Mouse (Mus musculus): ENCODE results near the gene Mettl24. TPM values are rescaled to one million over a fixed set of nuclear protein-coding genes. Genes with fewer than 3 reads are reported as not detected.

Gene Mettl24
- polyA plus RNA-seq, 1 experiment from 2014 or later = 0.53 TPM

DNA sequence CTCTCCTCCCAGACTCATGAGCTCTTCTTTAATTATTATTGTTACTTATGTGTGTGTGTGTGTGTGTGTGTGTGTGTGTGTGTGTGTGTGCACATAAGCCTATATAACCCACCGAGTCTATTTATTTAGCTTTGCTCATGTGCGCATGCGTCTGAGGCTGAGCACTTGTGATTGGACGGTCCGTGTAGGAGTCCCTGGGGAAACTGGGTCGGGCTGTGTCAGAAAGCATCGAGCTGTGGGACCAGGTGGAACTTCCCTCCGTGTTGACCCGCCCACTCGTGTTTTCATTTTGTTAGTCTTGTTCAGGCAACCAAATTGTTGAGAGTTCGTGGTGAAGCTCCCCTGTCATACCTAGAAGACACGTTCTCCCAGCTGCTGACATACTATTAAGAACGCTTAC is 35.3 kb downstream of the Mettl24 start:
- ATAC-seq (ENCODE audit: low FRiP score) (no peak), DNase-seq (ENCODE audit: low spot score, missing footprints) (no peak)
- H3K4me2 ChIP-seq = no peak overlapping the region
- H3K4me1 ChIP-seq (ENCODE audit: control insufficient read depth, insufficient read depth, low read length) = no peaks in the 10 kb centered on the region
- no peak overlapping the region for H3K4me3 ChIP-seq (ENCODE audit: low read depth, low read length)
- H3K27me3 ChIP-seq (ENCODE audit: control insufficient read depth, insufficient read depth, low read length) = no peaks in the 10 kb centered on the region
- H3K9me3 ChIP-seq (ENCODE audit: control insufficient read depth, low read length) = no peaks in the 10 kb centered on the region
- WGBS = 94% methylated on average over 13 of the region's 13 CpGs
- H3K36me3 ChIP-seq (ENCODE audit: control insufficient read depth, insufficient read depth, low read length) = no peaks in the 10 kb centered on the region
- no peak overlapping the region for H3K9ac ChIP-seq (ENCODE audit: low read length)
- no peak overlapping the region for H3K27ac ChIP-seq (ENCODE audit: low read depth, low read length)

GRCm38 (mm10) chr10:40719062-40719461 is 36.0 kb downstream of the Mettl24 start:
- H3K4me3 ChIP-seq (ENCODE audit: low read depth, low read length) = no peak overlapping the region
- no peaks in the 10 kb centered on the region for H3K36me3 ChIP-seq (ENCODE audit: control insufficient read depth, insufficient read depth, low read length)
- H3K27ac ChIP-seq (ENCODE audit: low read depth, low read length) = no peak overlapping the region
- H3K27me3 ChIP-seq (ENCODE audit: control insufficient read depth, insufficient read depth, low read length) = no peaks in the 10 kb centered on the region
- H3K9me3 ChIP-seq (ENCODE audit: control insufficient read depth, low read length) = no peaks in the 10 kb centered on the region
- H3K4me1 ChIP-seq (ENCODE audit: control insufficient read depth, insufficient read depth, low read length) = peaks cover 5% of the 10 kb centered on the region; the same call in 1 of the 2 replicates
- WGBS = 85% methylated on average over 6 of the region's 6 CpGs
- DNase-seq (ENCODE audit: low spot score, missing footprints) (no peak), ATAC-seq (ENCODE audit: low FRiP score) (no peak)
- H3K9ac ChIP-seq (ENCODE audit: low read length) = no peak overlapping the region
- H3K4me2 ChIP-seq = no peak overlapping the region

GRCm38 (mm10) chr10:40720883-40721282 is 37.8 kb downstream of the Mettl24 start:
- H3K4me1 ChIP-seq (ENCODE audit: control insufficient read depth, insufficient read depth, low read length) = peaks cover 14% of the 10 kb centered on the region
- no peak overlapping the region for H3K27ac ChIP-seq (ENCODE audit: low read depth, low read length)
- ATAC-seq (ENCODE audit: low FRiP score) (no peak), DNase-seq (ENCODE audit: low spot score, missing footprints) (no peak)
- H3K9me3 ChIP-seq (ENCODE audit: control insufficient read depth, low read length) = no peaks in the 10 kb centered on the region
- no peaks in the 10 kb centered on the region for H3K27me3 ChIP-seq (ENCODE audit: control insufficient read depth, insufficient read depth, low read length)
- H3K4me2 ChIP-seq = no peak overlapping the region
- 83% methylated on average over 5 of the region's 5 CpGs for WGBS
- no peak overlapping the region for H3K9ac ChIP-seq (ENCODE audit: low read length)
- no peaks in the 10 kb centered on the region for H3K36me3 ChIP-seq (ENCODE audit: control insufficient read depth, insufficient read depth, low read length)
- H3K4me3 ChIP-seq (ENCODE audit: low read depth, low read length) = no peak overlapping the region

GRCm38 (mm10) chr10:40724342-40724741 is 41.3 kb downstream of the Mettl24 start:
- peaks cover 25% of the 10 kb centered on the region for H3K4me1 ChIP-seq (ENCODE audit: control insufficient read depth, insufficient read depth, low read length)
- no peaks in the 10 kb centered on the region for H3K27me3 ChIP-seq (ENCODE audit: control insufficient read depth, insufficient read depth, low read length)
- no peak overlapping the region for H3K4me2 ChIP-seq
- H3K36me3 ChIP-seq (ENCODE audit: control insufficient read depth, insufficient read depth, low read length) = no peaks in the 10 kb centered on the region
- peak overlapping the region; percentile 20; the same call in 1 of the 2 replicates for H3K27ac ChIP-seq (ENCODE audit: low read depth, low read length)
- no peak overlapping the region for H3K9ac ChIP-seq (ENCODE audit: low read length)
- ATAC-seq (ENCODE audit: low FRiP score) (0 out of 2 replicates have a peak, but pooled peaks have one; percentile 47), DNase-seq (ENCODE audit: low spot score, missing footprints) (peak; percentile 86)
- H3K9me3 ChIP-seq (ENCODE audit: control insufficient read depth, low read length) = no peaks in the 10 kb centered on the region
- H3K4me3 ChIP-seq (ENCODE audit: low read depth, low read length) = no peak overlapping the region
- 24% methylated on average over 6 of the region's 6 CpGs for WGBS

GRCm38 (mm10) chr10:40725066-40725465 is 42.0 kb downstream of the Mettl24 start:
- ATAC-seq (ENCODE audit: low FRiP score) = no peak
- no peaks in the 10 kb centered on the region for H3K27me3 ChIP-seq (ENCODE audit: control insufficient read depth, insufficient read depth, low read length)

GRCm38 (mm10) chr10:40725471-40725870 is 42.4 kb downstream of the Mettl24 start:
- H3K27me3 ChIP-seq (ENCODE audit: control insufficient read depth, insufficient read depth, low read length) = no peaks in the 10 kb centered on the region
- DNase-seq (ENCODE audit: low spot score, missing footprints) (no peak), ATAC-seq (ENCODE audit: low FRiP score) (no peak)
- H3K9ac ChIP-seq (ENCODE audit: low read length) = no peak overlapping the region
- no peak overlapping the region for H3K27ac ChIP-seq (ENCODE audit: low read depth, low read length)
- no peak overlapping the region for H3K4me2 ChIP-seq
- H3K36me3 ChIP-seq (ENCODE audit: control insufficient read depth, insufficient read depth, low read length) = no peaks in the 10 kb centered on the region
- H3K9me3 ChIP-seq (ENCODE audit: control insufficient read depth, low read length) = no peaks in the 10 kb centered on the region
- WGBS = 89% methylated on average over 4 of the region's 4 CpGs
- H3K4me1 ChIP-seq (ENCODE audit: control insufficient read depth, insufficient read depth, low read length) = peaks cover 25% of the 10 kb centered on the region
- H3K4me3 ChIP-seq (ENCODE audit: low read depth, low read length) = no peak overlapping the region

More at GRCm38 (mm10) chr10:40725066-40725465, 42.0 kb downstream of the Mettl24 start:
- Histone ChIP-seq H3K27ac (ENCODE audit: low read depth, low read length) (no peak overlapping the region), H3K9me3 (ENCODE audit: control insufficient read depth, low read length) (no peaks in the 10 kb centered on the region), H3K9ac (ENCODE audit: low read length) (no peak overlapping the region), H3K4me3 (ENCODE audit: low read depth, low read length) (no peak overlapping the region), H3K4me1 (ENCODE audit: control insufficient read depth, insufficient read depth, low read length) (peaks cover 25% of the 10 kb centered on the region), H3K4me2 (no peak overlapping the region), H3K36me3 (ENCODE audit: control insufficient read depth, insufficient read depth, low read length) (no peaks in the 10 kb centered on the region)
- DNase-seq (ENCODE audit: low spot score, missing footprints) = peak; percentile 86
- WGBS = 48% methylated on average over 4 of the region's 4 CpGs

DNA sequence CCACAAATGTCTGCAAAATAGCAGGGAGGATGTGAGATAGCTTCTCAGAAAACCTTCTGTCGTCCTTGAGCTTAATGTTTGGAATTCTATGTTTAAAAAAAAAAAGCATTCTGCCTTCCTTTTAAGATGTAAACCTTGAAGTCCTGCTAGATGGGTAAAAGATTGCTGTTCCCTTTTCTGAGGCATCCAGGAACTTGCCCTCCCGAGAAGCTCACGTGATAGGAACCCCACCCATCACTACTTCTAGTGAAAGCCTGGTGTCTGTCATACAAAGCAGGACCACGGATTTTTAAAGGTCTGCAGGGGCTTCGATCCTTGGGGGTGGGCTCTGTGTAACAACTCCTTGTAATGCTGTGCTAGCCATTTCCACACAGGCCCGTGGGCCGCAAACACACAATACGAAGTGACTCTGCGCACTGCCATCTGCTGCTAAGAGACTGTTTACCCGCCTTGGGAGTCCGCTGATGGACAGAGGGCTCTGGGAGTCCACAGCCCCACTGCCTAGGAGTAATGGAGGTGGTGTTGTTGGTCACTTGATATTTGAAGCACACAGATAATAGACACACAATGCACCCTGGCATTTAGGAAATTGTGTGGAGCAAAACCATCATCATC is 43.3 kb downstream of the Mettl24 start:
- H3K27ac ChIP-seq (ENCODE audit: low read depth, low read length) = peak overlapping the region; percentile 45; the same call in 1 of the 2 replicates
- no peaks in the 10 kb centered on the region for H3K27me3 ChIP-seq (ENCODE audit: control insufficient read depth, insufficient read depth, low read length)
- DNase-seq (ENCODE audit: low spot score, missing footprints) (peak; percentile 92), ATAC-seq (ENCODE audit: low FRiP score) (peak; percentile 60; the same call in 1 of the 2 replicates)
- peaks cover 25% of the 10 kb centered on the region for H3K4me1 ChIP-seq (ENCODE audit: control insufficient read depth, insufficient read depth, low read length)
- 60% methylated on average over 11 of the region's 11 CpGs for WGBS
- no peak overlapping the region for H3K4me2 ChIP-seq
- no peaks in the 10 kb centered on the region for H3K36me3 ChIP-seq (ENCODE audit: control insufficient read depth, insufficient read depth, low read length)
- no peak overlapping the region for H3K9ac ChIP-seq (ENCODE audit: low read length)
- no peak overlapping the region for H3K4me3 ChIP-seq (ENCODE audit: low read depth, low read length)
- no peaks in the 10 kb centered on the region for H3K9me3 ChIP-seq (ENCODE audit: control insufficient read depth, low read length)

GRCm38 (mm10) chr10:40726989-40727388 is 43.9 kb downstream of the Mettl24 start:
- Histone ChIP-seq H3K4me2 (no peak overlapping the region), H3K9me3 (ENCODE audit: control insufficient read depth, low read length) (no peaks in the 10 kb centered on the region), H3K27ac (ENCODE audit: low read depth, low read length) (no peak overlapping the region; the same call in 1 of the 2 replicates), H3K9ac (ENCODE audit: low read length) (no peak overlapping the region), H3K36me3 (ENCODE audit: control insufficient read depth, insufficient read depth, low read length) (no peaks in the 10 kb centered on the region), H3K4me1 (ENCODE audit: control insufficient read depth, insufficient read depth, low read length) (peaks cover 25% of the 10 kb centered on the region), H3K4me3 (ENCODE audit: low read depth, low read length) (no peak overlapping the region), H3K27me3 (ENCODE audit: control insufficient read depth, insufficient read depth, low read length) (no peaks in the 10 kb centered on the region)
- WGBS = 22% methylated on average over 5 of the region's 5 CpGs
- peak; percentile 65 for ATAC-seq (ENCODE audit: low FRiP score)
- DNase-seq (ENCODE audit: low spot score, missing footprints) = peak; percentile 87

DNA sequence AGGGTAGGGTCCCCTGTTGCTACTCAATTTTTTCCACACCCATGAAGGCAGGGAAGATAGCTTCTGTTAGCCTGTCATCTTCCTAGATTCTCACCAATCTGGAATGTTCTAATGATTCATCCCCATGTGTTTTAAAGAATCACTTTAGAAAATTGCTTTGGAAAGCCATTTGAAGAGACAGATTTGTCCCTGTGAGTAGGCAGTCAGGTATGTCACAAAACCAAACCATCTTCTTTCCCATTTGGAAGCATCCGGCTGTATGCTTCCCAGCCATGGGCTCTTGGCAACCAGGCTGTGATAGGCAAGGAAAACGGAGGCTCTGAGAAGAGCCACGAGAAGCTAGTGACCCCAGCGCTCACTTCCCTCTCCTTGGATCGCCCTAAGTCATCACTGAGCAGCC is 47.1 kb downstream of the Mettl24 start:
- Histone ChIP-seq H3K4me1 (ENCODE audit: control insufficient read depth, insufficient read depth, low read length) (peaks cover 10% of the 10 kb centered on the region), H3K9ac (ENCODE audit: low read length) (no peak overlapping the region), H3K9me3 (ENCODE audit: control insufficient read depth, low read length) (no peaks in the 10 kb centered on the region), H3K27me3 (ENCODE audit: control insufficient read depth, insufficient read depth, low read length) (no peaks in the 10 kb centered on the region), H3K36me3 (ENCODE audit: control insufficient read depth, insufficient read depth, low read length) (no peaks in the 10 kb centered on the region), H3K4me3 (ENCODE audit: low read depth, low read length) (no peak overlapping the region), H3K27ac (ENCODE audit: low read depth, low read length) (no peak overlapping the region), H3K4me2 (no peak overlapping the region)
- ATAC-seq (ENCODE audit: low FRiP score) (no peak), DNase-seq (ENCODE audit: low spot score, missing footprints) (no peak)
- 83% methylated on average over 5 of the region's 5 CpGs for WGBS

Data from midbrain, embryonic 11.5 days (tissue).